Mouse (Mus musculus) erythroblast, embryonic 14.5 days (primary cell): Measurements from ENCODE around the gene Exo5.

ENCODE experiments used
- GATA1 ChIP-seq: IDR thresholded peaks from 2 replicates; pipeline ENCODE4 v1.6.1; 2012; ENCODE audit warnings: low read length, inconsistent platforms, mixed read lengths
- TAL1 ChIP-seq: IDR thresholded peaks from 3 replicates; pipeline ENCODE4 v1.6.1; 2012; ENCODE audit warnings: low read length, inconsistent platforms, mixed read lengths

DNA sequence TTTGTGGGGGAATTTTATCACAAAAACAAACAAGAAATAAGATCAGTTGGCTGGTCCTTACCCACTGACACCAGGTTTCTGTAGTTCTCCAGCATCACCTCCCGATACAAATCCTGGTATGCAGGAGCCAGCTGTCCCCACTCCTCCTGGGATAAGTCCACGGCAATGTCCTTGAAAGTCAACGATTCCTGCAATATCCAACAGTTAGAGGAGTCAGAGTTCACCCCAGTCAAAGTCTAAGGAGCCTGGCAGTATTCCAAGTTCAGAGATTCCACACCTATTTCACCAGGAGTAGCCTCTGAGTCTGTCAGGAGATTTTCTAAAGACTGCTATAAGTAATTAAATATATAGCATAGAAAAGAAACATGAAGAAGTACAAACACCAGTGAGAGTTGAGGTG is 10.2 kb upstream of the Exo5 start:
- TF ChIP-seq TAL1 (no peak), GATA1 (no peak)
